Mouse (Mus musculus): ENCODE data around the gene Rgsl1. TPM values are rescaled to one million over a fixed set of nuclear protein-coding genes. Genes with fewer than 3 reads are reported as not detected.
"Not testable (repeated sequence)": the region's sequence is repeated elsewhere in the genome, so short reads cannot be mapped to it uniquely, and the experiment has no call there.

Gene Rgsl1
- polyA plus RNA-seq, 1 experiment from 2014 or later = not detected

- WGBS = 52% methylated on average over 10 of the region's 10 CpGs
- H3K4me3 ChIP-seq (replicated peaks) = no peak overlapping the region
- H3K4me1 ChIP-seq (replicated peaks) = peaks cover 8% of the 10 kb centered on the region
- no peaks in the 10 kb centered on the region for H3K36me3 ChIP-seq
- H3K9ac ChIP-seq = no peak overlapping the region
- H3K27ac ChIP-seq = peak overlapping the region; percentile 84
- H3K4me2 ChIP-seq (replicated peaks) = peak overlapping the region; percentile 33; the same call in 1 of the 2 replicates
- peak; percentile 86 for ATAC-seq
- H3K27me3 ChIP-seq (replicated peaks) = no peaks in the 10 kb centered on the region
- H3K9me3 ChIP-seq = no peaks in the 10 kb centered on the region
These were observed 73.8 kb downstream of the Rgsl1 start for GRCm38 (mm10) chr1:153769998-153770775.

- 47% methylated on average over 6 of the region's 6 CpGs for WGBS
- ATAC-seq = peak; percentile 74
- peak overlapping the region; percentile 84 for H3K27ac ChIP-seq
These were observed 74.4 kb downstream of the Rgsl1 start for GRCm38 (mm10) chr1:153769571-153769970.

GRCm38 (mm10) chr1:153768465-153768864 is 75.5 kb downstream of the Rgsl1 start:
- Histone ChIP-seq H3K9ac (no peak overlapping the region), H3K4me1 (replicated peaks) (peaks cover 4% of the 10 kb centered on the region; the same call in 1 of the 2 replicates), H3K9me3 (no peaks in the 10 kb centered on the region), H3K4me3 (replicated peaks) (0 out of 2 replicates have a peak overlapping the region, but pooled peaks have one; percentile 29), H3K36me3 (no peaks in the 10 kb centered on the region), H3K4me2 (replicated peaks) (peak overlapping the region; percentile 45), H3K27ac (peak overlapping the region; percentile 84), H3K27me3 (replicated peaks) (no peaks in the 10 kb centered on the region)
- 56% methylated on average over 5 of the region's 5 CpGs for WGBS
- ATAC-seq = no peak

More at GRCm38 (mm10) chr1:153769571-153769970, 74.4 kb downstream of the Rgsl1 start:
- not testable (repeated sequence) for H3K4me1 ChIP-seq (replicated peaks); H3K9me3 ChIP-seq; H3K27me3 ChIP-seq (replicated peaks); H3K36me3 ChIP-seq; H3K9ac ChIP-seq
- Histone ChIP-seq H3K4me3 (replicated peaks) (peak overlapping the region; percentile 29), H3K4me2 (replicated peaks) (peak overlapping the region; percentile 45)

- no peak for ATAC-seq
- Histone ChIP-seq H3K9me3 (no peaks in the 10 kb centered on the region), H3K4me2 (replicated peaks) (no peak overlapping the region), H3K36me3 (no peaks in the 10 kb centered on the region), H3K27ac (no peak overlapping the region), H3K4me1 (replicated peaks) (peaks cover 4% of the 10 kb centered on the region; the same call in 1 of the 2 replicates), H3K27me3 (replicated peaks) (no peaks in the 10 kb centered on the region), H3K4me3 (replicated peaks) (no peak overlapping the region), H3K9ac (no peak overlapping the region)
- 74% methylated on average over 1 of the region's 1 CpGs for WGBS
These were observed 76.7 kb downstream of the Rgsl1 start for GRCm38 (mm10) chr1:153767281-153767680.

GRCm38 (mm10) chr1:153766298-153766697 is 77.6 kb downstream of the Rgsl1 start:
- 60% methylated on average over 8 of the region's 8 CpGs for WGBS
- Histone ChIP-seq H3K9me3 (no peaks in the 10 kb centered on the region), H3K4me3 (replicated peaks) (no peak overlapping the region), H3K4me1 (replicated peaks) (no peaks in the 10 kb centered on the region), H3K27ac (no peak overlapping the region), H3K4me2 (replicated peaks) (no peak overlapping the region), H3K36me3 (no peaks in the 10 kb centered on the region), H3K9ac (no peak overlapping the region), H3K27me3 (replicated peaks) (no peaks in the 10 kb centered on the region)
- no peak for ATAC-seq

- Histone ChIP-seq H3K4me2 (replicated peaks) (no peak overlapping the region), H3K27ac (no peak overlapping the region), H3K9ac (no peak overlapping the region), H3K9me3 (no peaks in the 10 kb centered on the region), H3K4me1 (replicated peaks) (no peaks in the 10 kb centered on the region), H3K4me3 (replicated peaks) (no peak overlapping the region), H3K27me3 (replicated peaks) (no peaks in the 10 kb centered on the region), H3K36me3 (no peaks in the 10 kb centered on the region)
- no peak for ATAC-seq
- 87% methylated on average over 11 of the region's 11 CpGs for WGBS
These were observed 79.8 kb downstream of the Rgsl1 start for GRCm38 (mm10) chr1:153764136-153764535.

- no peak overlapping the region for H3K4me3 ChIP-seq (replicated peaks)
- no peak overlapping the region for H3K9ac ChIP-seq
- ATAC-seq = no peak
- 70% methylated on average over 25 of the region's 25 CpGs for WGBS
- H3K9me3 ChIP-seq = no peaks in the 10 kb centered on the region
- no peak overlapping the region for H3K27ac ChIP-seq
- no peaks in the 10 kb centered on the region for H3K36me3 ChIP-seq
- peaks cover 15% of the 10 kb centered on the region; the same call in 1 of the 2 replicates for H3K4me1 ChIP-seq (replicated peaks)
- H3K4me2 ChIP-seq (replicated peaks) = no peak overlapping the region
- H3K27me3 ChIP-seq (replicated peaks) = no peaks in the 10 kb centered on the region
These were observed 90.0 kb downstream of the Rgsl1 start for GRCm38 (mm10) chr1:153753725-153754464.

- Histone ChIP-seq H3K4me3 (replicated peaks) (peak overlapping the region; percentile 40), H3K9ac (peak overlapping the region; percentile 58), H3K36me3 (no peaks in the 10 kb centered on the region)
These were observed 91.4 kb downstream of the Rgsl1 start for GRCm38 (mm10) chr1:153752521-153752920.

GRCm38 (mm10) chr1:153751763-153752301 is 92.1 kb downstream of the Rgsl1 start:
- ATAC-seq = peak; percentile 64
- 17% methylated on average over 13 of the region's 13 CpGs for WGBS

More at GRCm38 (mm10) chr1:153752521-153752920, 91.4 kb downstream of the Rgsl1 start:
- WGBS = 67% methylated on average over 6 of the region's 6 CpGs
- Histone ChIP-seq H3K9me3 (no peaks in the 10 kb centered on the region), H3K4me1 (replicated peaks) (peaks cover 23% of the 10 kb centered on the region; the same call in 1 of the 2 replicates), H3K4me2 (replicated peaks) (peak overlapping the region; percentile 74), H3K27ac (peak overlapping the region; percentile 89), H3K27me3 (replicated peaks) (no peaks in the 10 kb centered on the region)
- ATAC-seq = no peak

GRCm38 (mm10) chr1:153750054-153750453 is 93.9 kb downstream of the Rgsl1 start:
- H3K9me3 ChIP-seq = no peaks in the 10 kb centered on the region
- peak overlapping the region; percentile 36; the same call in 1 of the 2 replicates for H3K4me3 ChIP-seq (replicated peaks)
- no peak for ATAC-seq
- H3K4me1 ChIP-seq (replicated peaks) = peaks cover 23% of the 10 kb centered on the region; the same call in 1 of the 2 replicates
- H3K36me3 ChIP-seq = no peaks in the 10 kb centered on the region
- no peaks in the 10 kb centered on the region for H3K27me3 ChIP-seq (replicated peaks)
- H3K4me2 ChIP-seq (replicated peaks) = peak overlapping the region; percentile 64
- H3K27ac ChIP-seq = 0 out of 2 replicates have a peak overlapping the region, but pooled peaks have one; percentile 76
- 57% methylated on average over 6 of the region's 6 CpGs for WGBS
- H3K9ac ChIP-seq = no peak overlapping the region; the same call in 1 of the 2 replicates

More at GRCm38 (mm10) chr1:153751763-153752301, 92.1 kb downstream of the Rgsl1 start:
- Histone ChIP-seq H3K9me3 (no peaks in the 10 kb centered on the region), H3K9ac (peak overlapping the region; percentile 58), H3K36me3 (no peaks in the 10 kb centered on the region), H3K4me1 (replicated peaks) (peaks cover 23% of the 10 kb centered on the region; the same call in 1 of the 2 replicates), H3K4me2 (replicated peaks) (peak overlapping the region; percentile 74), H3K27ac (peak overlapping the region; percentile 89), H3K27me3 (replicated peaks) (no peaks in the 10 kb centered on the region), H3K4me3 (replicated peaks) (peak overlapping the region; percentile 40)

GRCm38 (mm10) chr1:153749211-153749801 is 94.6 kb downstream of the Rgsl1 start, which contains the start of gene Rnasel:
Rnasel (plus strand) TSS chr1:153749426.
- peak within 1 kb of the TSS; percentile 44; the same call in 1 of the 2 replicates for H3K9ac ChIP-seq
- 3% methylated on average over 18 of the region's 18 CpGs for WGBS

More at GRCm38 (mm10) chr1:153749211-153749801, 94.6 kb downstream of the Rgsl1 start, which contains the start of gene Rnasel:
- peak; percentile 70 for ATAC-seq
- Histone ChIP-seq H3K36me3 (no peaks in the 10 kb centered on the region), H3K4me2 (replicated peaks) (peak within 1 kb of the TSS; percentile 64), H3K4me3 (replicated peaks) (peak within 1 kb of the TSS; percentile 36), H3K9me3 (no peaks in the 10 kb centered on the region), H3K27me3 (replicated peaks) (no peaks in the 10 kb centered on the region), H3K4me1 (replicated peaks) (peaks cover 23% of the 10 kb centered on the region; the same call in 1 of the 2 replicates), H3K27ac (peak within 1 kb of the TSS; percentile 76)

Data from intestine, embryonic 15.5 days (tissue).